Mouse (Mus musculus) layer of hippocampus, postnatal 36 days (tissue): ENCODE measurements around the gene Sbno2. TPM values are rescaled to one million over a fixed set of nuclear protein-coding genes. Genes with fewer than 3 reads are reported as not detected.

Experiments used
- DNase-seq, 2 experiments: peaks; one replicate each; pipeline ENCODE4 v3.0.0; 2022
- total RNA-seq, 2 experiments: library from RNA; stranded (reverse); gene quantifications; 2 replicates each; pipeline ENCODE4 v1.2.3; 2021

Sbno2 gene
- total RNA-seq, 2 experiments from 2014 or later = 17.2 to 20.7 TPM

GRCm38 (mm10) chr10:80121639-80122038 is 16.3 kb upstream of the Sbno2 start:
- DNase-seq = no peak

- DNase-seq = no peak
Measured at GRCm38 (mm10) chr10:80120146-80120545, 14.8 kb upstream of the Sbno2 start.

GRCm38 (mm10) chr10:80118552-80118951 is 13.2 kb upstream of the Sbno2 start:
- DNase-seq = no peak

- DNase-seq = no peak
Measured at GRCm38 (mm10) chr10:80117736-80118135, 12.4 kb upstream of the Sbno2 start.

GRCm38 (mm10) chr10:80116927-80117691 is 11.7 kb upstream of the Sbno2 start:
- no peak for DNase-seq

GRCm38 (mm10) chr10:80116563-80116926 is 11.2 kb upstream of the Sbno2 start:
- DNase-seq = no peak

GRCm38 (mm10) chr10:80115944-80116335 is 10.6 kb upstream of the Sbno2 start:
- DNase-seq = no peak

- peak; percentile 98 for DNase-seq
Measured at GRCm38 (mm10) chr10:80115290-80115943, 10.0 kb upstream of the Sbno2 start, which contains the start of gene Stk11. TSS of gene Stk11 (plus strand) at chr10:80115803.

- peak; percentile 82 to 85 for DNase-seq
Measured at GRCm38 (mm10) chr10:80114341-80115284, 9.2 kb upstream of the Sbno2 start.

- no peak for DNase-seq
Measured at GRCm38 (mm10) chr10:80107678-80108077, 2.3 kb upstream of the Sbno2 start.

GRCm38 (mm10) chr10:80105926-80106325 is 555 bp upstream of the Sbno2 start:
- no peak for DNase-seq

- no peak for DNase-seq
Measured at GRCm38 (mm10) chr10:80104181-80104580, 1.2 kb downstream of the Sbno2 start.

GRCm38 (mm10) chr10:80103032-80103431 is 2.3 kb downstream of the Sbno2 start:
- DNase-seq = no peak

- DNase-seq = peak; percentile 82 to 84
Measured at GRCm38 (mm10) chr10:80102216-80102915, 3.0 kb downstream of the Sbno2 start.

- no peak for DNase-seq
Measured at GRCm38 (mm10) chr10:80100982-80101381, 4.4 kb downstream of the Sbno2 start.

- no peak for DNase-seq
Measured at GRCm38 (mm10) chr10:80098630-80099029, 6.7 kb downstream of the Sbno2 start.

- no peak for DNase-seq
Measured at GRCm38 (mm10) chr10:80097275-80097674, 8.1 kb downstream of the Sbno2 start.

GRCm38 (mm10) chr10:80095547-80095946 is 9.8 kb downstream of the Sbno2 start:
- no peak for DNase-seq

- DNase-seq = no peak
Measured at GRCm38 (mm10) chr10:80094684-80095083, 10.7 kb downstream of the Sbno2 start.

GRCm38 (mm10) chr10:80094085-80094484 is 11.3 kb downstream of the Sbno2 start:
- no peak for DNase-seq

GRCm38 (mm10) chr10:80092690-80093089 is 12.7 kb downstream of the Sbno2 start:
- DNase-seq = no peak

- no peak for DNase-seq
Measured at GRCm38 (mm10) chr10:80091527-80091926, 13.8 kb downstream of the Sbno2 start.
